Mouse (Mus musculus) left cerebral cortex, postnatal 10 days (tissue): Measurements from ENCODE around the gene Clcn6. TPM values are rescaled to one million over a fixed set of nuclear protein-coding genes. Genes with fewer than 3 reads are reported as not detected.

Experiments used
- DNase-seq, 2 experiments: peaks; one replicate each; pipeline ENCODE4 v3.0.0; 2021 to 2022; ENCODE audit warnings: low spot score in 2 of 2, mixed read lengths in 1 of 2; ENCODE audit errors: extremely low spot score in 1 of 2
- intact Hi-C: fragments of 180-260 bp; cut with DNase I; formaldehyde crosslinking; loops from one replicate; pipeline ENCODE4 v1.15.1; 2025
- total RNA-seq, 2 experiments: library from RNA; stranded (reverse); gene quantifications; 2 replicates each; pipeline ENCODE4 v1.2.3; 2021

Gene Clcn6
- total RNA-seq, 2 experiments from 2014 or later: 66.8 to 69.0 TPM

DNA sequence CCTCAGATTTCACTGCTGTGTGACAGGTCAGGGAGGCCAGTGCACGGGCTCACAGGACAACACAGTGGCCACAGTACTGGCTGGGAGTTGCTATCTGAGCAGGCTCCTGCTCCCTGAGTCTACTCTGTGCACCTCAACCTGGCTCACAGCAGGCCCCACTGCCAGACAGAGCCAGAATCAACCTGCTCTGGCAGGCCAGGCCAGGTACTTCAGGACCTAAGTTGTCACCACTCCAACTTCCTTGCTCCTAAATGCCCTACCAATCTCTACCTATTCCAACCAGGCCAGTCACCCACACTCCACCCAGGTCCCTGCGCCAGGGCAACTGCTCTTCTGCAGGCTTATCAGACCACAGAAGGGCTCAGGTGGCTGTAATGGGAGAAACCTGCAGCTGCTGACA is 29.0 kb downstream of the Clcn6 start:
- no peak for DNase-seq
- intact Hi-C loops: loop anchor here (5.0 kb wide), 1 partner anchor 47 kb away; no protein-coding TSS in a partner anchor

DNA sequence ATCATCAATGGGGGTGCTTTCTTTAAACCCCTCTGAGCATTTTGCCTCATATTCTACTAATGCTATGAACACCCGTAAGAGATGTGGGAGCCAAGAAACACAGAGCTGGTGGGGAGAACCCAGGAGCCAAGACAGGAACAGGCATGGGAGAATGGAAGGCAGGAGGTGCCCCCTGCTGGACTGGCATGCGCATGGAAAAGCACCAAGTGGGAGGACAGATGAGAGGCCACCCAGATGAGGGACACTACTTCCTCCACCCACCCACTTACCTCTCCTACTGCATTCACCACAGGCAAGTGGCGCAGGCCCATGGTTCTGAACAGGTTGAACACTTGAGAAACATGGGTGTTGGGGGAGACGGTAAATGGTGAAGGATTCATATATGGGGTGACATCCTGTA is 30.2 kb downstream of the Clcn6 start:
- DNase-seq: peak; percentile 35 to 75
- intact Hi-C loops: loop anchor here (5.0 kb wide), 1 partner anchor 46 kb away; no protein-coding TSS in a partner anchor

DNA sequence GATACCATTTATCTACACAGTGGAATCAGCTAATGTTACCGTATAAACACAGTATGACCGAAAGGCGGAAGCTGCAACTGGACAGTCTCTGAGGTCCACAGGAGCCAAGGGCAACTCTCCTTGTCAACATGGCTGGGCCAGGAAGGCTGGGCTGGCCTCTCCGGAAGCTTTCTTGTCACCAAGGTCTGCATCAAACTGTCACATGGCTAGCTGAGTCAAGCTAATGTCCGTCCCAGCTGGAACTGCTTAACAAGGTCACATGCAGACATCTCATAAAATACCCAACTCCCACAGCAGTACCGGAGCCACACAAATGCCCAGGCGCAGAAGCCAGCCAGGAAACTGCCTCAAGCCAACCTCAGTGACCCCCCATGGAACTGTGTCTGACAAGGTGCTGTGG is 34.3 kb downstream of the Clcn6 start:
- DNase-seq: no peak
- intact Hi-C loops: no loop called here

DNA sequence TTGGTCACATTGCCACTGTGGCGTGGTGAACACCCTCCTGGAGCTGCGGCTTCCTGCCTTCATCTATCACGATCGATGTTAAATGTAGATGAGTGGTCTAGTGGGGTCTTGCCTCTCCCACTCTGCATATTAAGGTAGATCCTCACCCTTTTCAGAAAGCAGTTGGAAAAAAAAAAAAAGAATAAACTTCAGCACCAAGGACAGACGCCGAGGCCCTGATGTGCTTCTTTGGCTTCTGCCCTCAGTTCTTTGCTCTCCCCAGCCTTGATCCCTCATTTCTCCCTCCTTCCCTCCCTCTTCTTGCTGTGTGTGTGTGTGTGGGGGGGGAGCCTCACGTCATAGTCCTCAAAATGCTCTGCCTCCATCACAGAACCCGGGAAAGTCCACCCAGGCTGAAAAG is 36.8 kb downstream of the Clcn6 start:
- intact Hi-C loops: no loop called here
- no peak for DNase-seq

DNA sequence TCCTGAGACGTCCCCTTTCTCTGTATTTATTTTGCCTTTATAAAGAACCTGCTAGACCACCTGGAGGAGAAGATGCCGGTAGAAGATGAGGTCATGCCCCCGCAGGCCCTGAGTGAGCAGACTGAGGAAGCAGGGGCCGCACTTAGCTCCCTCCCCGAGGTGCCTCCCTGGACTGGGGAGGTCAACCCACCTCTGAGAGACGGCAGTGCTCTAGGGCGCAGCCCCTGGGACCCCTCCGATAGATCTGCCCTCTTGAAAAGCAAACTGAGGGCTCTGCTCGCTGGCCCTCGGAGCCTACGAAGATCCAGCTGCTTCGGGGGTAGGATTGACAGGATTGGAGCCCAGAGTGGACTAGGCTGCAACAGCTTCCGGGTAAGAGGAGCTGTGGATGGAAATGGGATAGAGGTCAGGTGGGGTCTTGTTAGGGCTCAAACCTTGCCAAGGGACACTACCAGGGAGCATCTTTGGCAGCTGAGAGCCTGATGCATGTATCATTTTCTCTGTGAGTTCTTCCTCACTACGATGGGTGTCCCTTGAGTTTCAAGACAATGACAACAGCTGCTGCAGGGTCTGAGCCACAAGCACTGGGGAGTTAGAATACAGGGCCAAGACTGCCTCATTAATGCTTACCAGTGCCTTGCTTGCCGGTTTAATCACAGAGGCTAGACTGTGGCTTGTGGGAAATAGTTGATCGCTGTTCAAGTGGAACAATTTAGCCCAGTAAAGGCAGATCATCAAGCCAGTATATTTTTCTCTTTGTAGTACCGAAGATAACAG is 37.4 kb downstream of the Clcn6 start:
- intact Hi-C loops: no loop called here
- DNase-seq: no peak

DNA sequence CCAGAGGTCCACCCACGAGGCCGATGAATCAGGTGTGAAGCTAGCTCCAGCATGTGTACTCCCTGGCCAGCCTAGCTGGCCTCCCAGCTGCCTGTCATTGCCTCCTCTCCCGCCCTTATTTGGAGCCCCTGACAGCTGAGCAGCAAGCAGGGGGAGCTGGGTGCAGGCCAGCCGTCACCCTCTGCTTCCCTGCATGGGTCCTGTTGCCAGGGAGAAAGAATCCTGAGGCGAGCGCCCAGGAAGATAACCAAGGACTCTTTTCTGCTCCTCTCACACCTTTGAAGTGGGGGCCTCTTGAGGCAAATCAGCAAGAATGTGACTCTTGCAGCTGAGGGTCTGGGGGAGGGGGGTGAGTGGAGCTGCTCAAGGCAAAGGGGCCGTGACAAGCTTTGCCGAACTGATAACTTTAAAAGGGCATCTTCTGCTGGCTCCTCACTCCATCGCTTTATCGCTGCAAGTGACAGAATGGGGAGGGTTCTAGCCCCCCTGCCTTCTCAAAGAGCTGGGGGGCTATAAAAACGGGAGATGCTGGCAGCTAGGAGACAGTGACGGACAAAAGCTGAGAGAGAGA is 38.3 kb downstream of the Clcn6 start, which contains the start of gene Nppa:
TSS of gene Nppa (plus strand) at position 521 of the 571 bp plus-strand sequence.
- peak in 1 of 2 experiments; percentile 58 for DNase-seq
- intact Hi-C loops: no loop called here

DNA sequence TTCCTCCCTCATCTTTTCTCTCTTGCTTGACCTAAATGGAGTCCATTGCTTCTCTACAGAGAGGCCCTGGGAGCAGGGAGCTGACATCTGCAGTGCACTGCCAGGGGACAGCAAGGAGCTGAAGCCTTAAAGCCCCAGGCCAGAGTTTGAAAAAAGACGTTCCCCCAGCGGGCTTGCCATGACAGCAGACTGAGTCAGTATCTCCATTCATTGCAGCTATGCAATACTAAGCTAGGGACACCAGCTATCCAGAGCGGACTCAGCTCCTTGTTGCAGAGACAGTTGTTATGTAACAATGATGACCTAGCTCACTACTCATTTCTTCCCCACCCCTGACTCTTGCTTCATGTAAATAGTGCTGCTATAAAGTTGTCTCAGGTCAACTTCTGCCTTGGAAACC is 43.3 kb downstream of the Clcn6 start:
- DNase-seq: no peak
- intact Hi-C loops: no loop called here

DNA sequence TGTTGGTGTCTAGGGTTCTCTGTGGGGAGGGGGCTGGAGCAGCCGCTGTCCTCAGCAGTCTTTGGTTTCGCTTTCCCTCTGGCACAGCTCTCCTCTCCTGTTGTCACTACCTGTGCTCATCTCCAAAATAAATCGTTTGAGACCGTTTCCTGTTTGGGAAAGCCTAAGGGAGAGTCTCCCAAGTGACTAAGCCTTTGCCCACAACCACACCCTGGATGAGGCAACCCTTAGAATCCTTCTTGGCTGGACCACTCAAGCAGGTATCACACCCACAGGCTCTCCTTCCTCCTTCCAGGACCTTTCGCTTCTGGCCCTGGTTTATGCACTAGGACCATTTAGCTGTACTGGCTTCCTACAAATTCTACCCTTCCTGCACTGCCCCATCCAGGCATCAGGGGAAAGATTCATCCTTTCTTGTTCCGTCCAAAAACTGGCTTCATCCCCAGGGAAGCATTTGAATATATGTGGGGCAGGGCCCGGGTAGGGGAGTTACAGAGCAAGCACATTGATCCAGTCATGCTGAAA is 45.0 kb downstream of the Clcn6 start:
- intact Hi-C loops: no loop called here
- no peak for DNase-seq

DNA sequence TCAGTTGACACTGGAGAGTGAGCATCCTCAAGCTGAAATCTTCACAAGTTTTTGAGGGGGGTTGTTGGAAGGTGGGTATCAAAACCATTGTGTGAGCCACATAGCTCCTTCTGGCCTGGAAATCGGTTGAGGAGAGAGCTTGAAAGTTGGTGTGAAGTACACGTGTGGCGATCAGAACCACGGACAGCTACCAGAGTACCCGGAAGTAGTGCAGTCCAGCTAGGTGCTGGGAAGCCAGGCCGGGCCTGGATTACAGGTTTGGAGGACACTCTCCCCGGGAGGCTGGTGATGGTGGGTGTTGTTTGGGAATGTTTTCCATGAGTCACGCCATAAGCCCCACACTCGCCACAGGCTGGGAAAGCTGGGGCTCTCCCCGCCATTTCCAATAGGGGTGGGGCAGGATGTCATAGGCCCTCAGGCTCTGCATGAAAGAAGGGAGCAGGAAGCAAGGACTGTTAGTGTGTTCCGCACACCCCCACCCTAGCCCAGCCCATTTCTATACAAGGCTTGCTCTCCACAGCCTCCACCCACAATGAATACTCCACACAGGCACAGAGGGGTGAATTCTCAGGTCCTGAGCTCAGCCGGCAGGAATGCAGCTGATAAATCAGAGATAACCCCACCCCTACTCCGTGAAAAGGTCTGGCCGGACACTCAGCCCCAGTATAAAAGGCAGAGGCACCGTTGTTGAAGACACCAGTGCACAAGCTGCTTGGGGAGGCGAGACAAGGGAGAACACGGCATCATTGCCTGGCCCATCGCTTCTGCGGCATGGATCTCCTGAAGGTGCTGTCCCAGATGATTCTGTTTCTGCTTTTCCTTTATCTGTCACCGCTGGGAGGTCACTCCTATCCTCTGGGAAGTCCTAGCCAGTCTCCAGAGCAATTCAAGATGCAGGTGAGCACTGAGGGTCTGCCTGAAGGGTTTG is 53.2 kb downstream of the Clcn6 start, which contains the start of gene Nppb:
TSS of gene Nppb (plus strand) at position 584 of the 928 bp plus-strand sequence.
- intact Hi-C loops: no loop called here
- DNase-seq: peak in 1 of 2 experiments; percentile 42

DNA sequence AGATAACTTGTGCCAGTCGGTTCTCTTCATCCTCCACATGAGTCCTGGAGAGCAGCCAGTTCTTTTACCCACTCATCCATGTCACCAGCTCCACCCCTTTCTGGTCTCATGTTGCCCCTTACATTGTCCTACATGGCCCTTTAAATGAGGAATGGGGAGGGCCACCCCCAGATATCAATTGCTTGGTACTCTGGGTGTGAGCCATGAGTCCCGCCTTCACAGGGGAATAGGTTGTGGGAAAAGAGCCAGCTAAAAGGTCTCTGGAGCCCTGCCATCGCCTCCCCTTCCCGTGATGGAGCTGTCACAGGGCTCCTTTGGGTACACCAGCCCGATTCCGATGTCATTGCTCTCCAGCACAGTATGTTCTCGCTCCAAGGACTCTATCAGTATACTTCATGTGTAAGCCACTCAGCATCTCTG is 59.2 kb downstream of the Clcn6 start:
- no peak for DNase-seq
- intact Hi-C loops: no loop called here

DNA sequence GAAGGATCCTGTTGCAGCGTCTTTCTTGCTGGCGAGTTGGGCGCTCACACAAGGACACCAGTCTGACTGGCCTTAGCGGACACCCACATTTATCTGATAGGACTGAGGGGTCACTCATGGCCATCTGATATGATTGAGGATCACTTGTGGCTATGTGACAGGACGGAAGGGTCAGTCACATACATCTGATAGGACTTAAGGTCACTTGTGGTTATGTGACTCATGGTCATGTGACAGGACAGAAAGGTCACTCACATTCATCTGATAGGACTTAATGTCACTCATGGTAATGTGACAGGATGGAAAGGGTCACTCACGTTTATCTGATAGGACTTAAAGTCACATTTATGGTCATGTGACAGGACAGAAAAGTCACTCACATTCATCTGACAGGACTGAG is 60.2 kb downstream of the Clcn6 start:
- DNase-seq: no peak

DNA sequence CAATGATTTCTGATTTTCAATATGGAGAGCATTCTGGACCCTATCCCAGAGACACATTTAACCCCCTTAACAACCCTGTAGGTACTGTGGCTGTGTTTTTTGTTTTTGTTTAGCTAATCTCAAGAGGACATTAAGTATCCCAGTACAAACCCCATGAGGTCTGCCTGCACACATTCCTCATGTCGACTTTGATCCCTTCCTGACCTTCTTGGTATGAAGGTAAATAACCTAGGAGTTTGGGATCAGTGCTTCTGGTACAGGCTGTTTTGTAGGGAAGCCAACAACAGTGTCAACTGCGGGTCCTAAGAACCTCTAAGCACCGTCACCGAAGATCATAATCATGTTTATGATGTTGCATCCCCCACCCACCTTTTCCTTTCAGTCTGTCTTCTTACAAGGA is 60.9 kb downstream of the Clcn6 start:
- DNase-seq: no peak
- intact Hi-C loops: no loop called here

More for the DNA sequence above, 60.2 kb downstream of the Clcn6 start:
- intact Hi-C loops: no loop called here

DNA sequence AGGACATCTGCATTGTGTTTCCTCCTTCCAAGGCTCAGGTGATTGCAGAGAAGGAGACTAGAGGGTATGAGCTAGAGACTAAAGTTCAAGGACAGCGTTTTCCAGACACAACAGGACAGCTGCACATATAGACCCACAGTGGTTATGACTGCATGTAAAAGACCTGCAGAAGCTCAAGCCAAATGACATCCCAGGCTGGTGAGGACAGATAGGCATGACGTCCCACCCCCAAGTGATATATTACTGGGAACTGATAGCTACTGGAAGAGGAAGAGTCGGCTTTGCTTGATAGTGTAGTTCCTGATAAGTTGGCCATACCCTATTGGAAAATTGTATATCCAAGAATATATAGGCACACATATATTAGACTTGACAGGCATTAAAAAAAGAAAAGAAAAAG is 62.4 kb downstream of the Clcn6 start:
- intact Hi-C loops: no loop called here
- DNase-seq: no peak

DNA sequence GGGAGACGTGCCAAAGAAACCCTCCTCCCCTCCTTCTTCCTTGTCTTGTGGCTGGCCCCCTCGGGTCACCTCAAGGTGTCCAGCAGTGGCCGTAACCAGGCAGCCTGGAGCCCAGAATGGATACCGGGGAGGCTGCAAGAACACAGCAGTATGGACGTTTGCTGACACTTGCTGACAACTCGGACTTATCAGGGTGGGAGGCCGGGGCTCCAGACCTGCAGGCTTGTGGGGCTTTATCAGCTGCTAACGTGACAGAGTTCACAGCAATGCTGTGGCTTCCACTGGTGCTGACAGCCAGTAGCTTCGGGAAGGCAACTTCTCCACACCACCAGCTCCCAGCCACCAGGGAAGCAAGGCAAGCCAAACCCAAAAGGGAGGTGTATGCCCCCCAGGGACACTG is 69.3 kb downstream of the Clcn6 start:
- no peak for DNase-seq
- intact Hi-C loops: no loop called here

DNA sequence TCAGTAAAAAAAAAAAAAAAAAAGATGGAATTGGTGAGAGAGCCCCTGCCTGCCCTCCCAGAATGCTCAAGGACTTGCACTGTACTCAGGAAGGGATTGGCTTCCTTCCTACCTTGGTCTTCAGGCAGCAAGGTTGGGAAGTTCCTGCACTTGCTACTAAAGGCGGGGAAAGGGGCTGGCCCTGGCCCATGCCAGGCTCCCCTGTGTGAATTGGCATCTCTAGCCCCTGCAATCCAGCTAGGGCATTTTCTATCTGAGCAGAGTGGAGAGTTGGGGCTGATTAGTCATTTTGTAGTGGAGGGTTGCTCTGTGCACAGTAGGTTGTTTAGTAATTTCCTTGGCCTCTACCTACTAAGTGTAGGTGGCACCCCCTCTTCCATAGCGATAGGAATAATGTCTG is 69.8 kb downstream of the Clcn6 start:
- DNase-seq: no peak
- intact Hi-C loops: no loop called here

DNA sequence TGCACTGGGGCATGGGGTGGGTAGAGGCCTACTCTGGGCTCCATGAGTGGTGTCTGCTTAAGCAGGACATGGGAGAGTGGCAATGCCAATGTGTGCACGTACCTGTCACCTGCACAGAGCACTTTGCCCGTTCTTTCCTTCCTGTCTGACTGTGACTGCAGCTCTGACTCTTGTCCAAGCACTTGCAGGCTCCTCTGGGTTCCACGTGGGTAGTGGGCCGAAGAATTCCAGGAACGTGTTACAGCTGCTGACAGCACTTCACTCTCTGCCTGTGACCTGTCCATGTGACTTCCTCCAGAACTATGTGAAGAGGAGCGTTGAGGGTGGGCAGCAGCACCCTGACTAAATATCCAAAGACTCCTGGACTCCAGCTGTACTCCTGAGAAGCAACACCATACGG is 72.9 kb downstream of the Clcn6 start:
- intact Hi-C loops: no loop called here
- no peak for DNase-seq

DNA sequence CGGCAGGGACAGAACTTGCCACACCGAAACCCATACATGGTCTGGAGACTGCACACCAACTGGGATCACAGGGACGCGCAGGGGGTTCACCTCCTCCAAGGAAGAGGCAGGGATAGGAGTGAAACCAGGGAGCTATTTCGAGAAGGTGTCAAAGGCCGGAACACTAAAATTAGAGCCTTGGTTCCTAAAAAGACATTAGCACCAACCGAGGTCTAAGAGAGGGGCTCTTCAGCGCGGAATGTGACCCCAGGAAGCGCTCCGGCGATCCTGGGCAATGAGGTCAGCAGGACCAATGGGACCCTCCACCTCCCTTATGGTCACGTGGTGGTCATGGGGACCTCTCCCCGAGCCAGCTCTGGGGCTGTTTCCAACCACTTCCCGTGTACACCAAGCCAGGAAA is 75.0 kb downstream of the Clcn6 start:
- DNase-seq: no peak
- intact Hi-C loops: loop anchor here (5.0 kb wide), 1 partner anchor 44 kb away; no protein-coding TSS in a partner anchor

DNA sequence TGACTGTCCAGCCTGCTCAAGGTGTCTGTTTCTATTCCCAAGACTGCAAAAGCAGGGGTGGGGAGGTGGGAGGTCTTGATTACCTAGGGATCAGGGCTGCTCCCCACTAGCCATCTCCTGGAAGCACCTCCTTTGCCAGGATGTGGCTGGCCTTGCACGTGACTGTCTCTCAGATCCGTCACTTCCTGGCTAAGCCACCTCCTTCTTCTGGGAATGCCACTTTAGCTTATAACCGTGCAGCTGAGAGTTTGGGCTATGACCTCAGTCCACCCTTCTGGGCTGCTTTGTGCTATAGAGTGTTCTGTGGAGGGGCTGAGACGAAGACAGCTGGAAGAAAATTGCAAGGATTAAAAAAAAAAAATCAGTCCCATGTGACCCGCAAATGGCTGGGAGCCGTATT is 75.8 kb downstream of the Clcn6 start:
- intact Hi-C loops: loop anchor here (5.0 kb wide), 1 partner anchor 45 kb away; no protein-coding TSS in a partner anchor
- no peak for DNase-seq
